Mouse (Mus musculus) stomach, adult 2 months (tissue): ENCODE measurements around the gene Gm10406. TPM values are rescaled to one million over a fixed set of nuclear protein-coding genes. Genes with fewer than 3 reads are reported as not detected.

Experiments used
- polyA plus RNA-seq: library from polyadenylated mRNA; depleted of rRNA; stranded (reverse); fragments of >200 nt; gene quantifications from 2 replicates; pipeline ENCODE4 v1.2.3, GENCODE M21; 2012; rRNA removed

The Gm10406 gene
- not detected in 2 replicates for polyA plus RNA-seq

GRCm38 (mm10) chr14:7026781-7027749 is at the start of gene Gm10406:
Gene Gm10406 (minus strand): TSS chr14:7027449.

GRCm38 (mm10) chr14:7044870-7045269 is 17.6 kb upstream of the Gm10406 start, which contains the start of gene Gm3685:
Gene Gm3685 (minus strand): TSS chr14:7044970.

GRCm38 (mm10) chr14:6973718-6974117 is 53.5 kb downstream of the Gm10406 start, which contains the start of gene Gm6356:
Gene Gm6356 (minus strand): TSS chr14:6973818.

Other genes starting within 250 kb of the Gm10406 start
- gene Gm3642, start 187.1 kb downstream of the Gm10406 start, polyA plus RNA-seq: not detected in 2 replicates
- not detected in 2 replicates for gene Gm3667, start 137.5 kb downstream of the Gm10406 start, polyA plus RNA-seq
- gene Gm6356, start 53.6 kb downstream of the Gm10406 start, polyA plus RNA-seq: not detected in 2 replicates
- not detected in 2 replicates for gene Gm3685, start 17.5 kb upstream of the Gm10406 start, polyA plus RNA-seq
- not detected in 2 replicates for gene Gm3696, start 73.2 kb upstream of the Gm10406 start, polyA plus RNA-seq
- gene Gm6676, start 98.0 kb upstream of the Gm10406 start, polyA plus RNA-seq: not detected in 2 replicates
- gene Gm3512, start 147.1 kb upstream of the Gm10406 start, polyA plus RNA-seq: not detected in 2 replicates
- not detected in 2 replicates for gene Gm16434, start 167.1 kb upstream of the Gm10406 start, polyA plus RNA-seq
- gene Gm3727, start 237.3 kb upstream of the Gm10406 start, polyA plus RNA-seq: not detected in 2 replicates